Mouse (Mus musculus) kidney, embryonic 15.5 days (tissue): ENCODE results near the gene Cyp27b1. TPM values are rescaled to one million over a fixed set of nuclear protein-coding genes. Genes with fewer than 3 reads are reported as not detected.
"Not testable (repeated sequence)": the region's sequence is repeated elsewhere in the genome, so short reads cannot be mapped to it uniquely, and the experiment has no call there.

Source experiments
- ATAC-seq: fragments of 200-750 bp; cut with Nextera tagmentation; replicated peaks from 2 replicates; pipeline ENCODE4 v1.8.0; 2017; ENCODE audit warnings: moderate TSS enrichment; ENCODE audit not compliant: low FRiP score
- H3K27ac ChIP-seq: fragments of 300-500 bp; sonication (generic); 2 replicates; pipeline ENCODE4 v1.5.1; 2015; ENCODE audit warnings: mild to moderate bottlenecking, inconsistent platforms
- H3K27me3 ChIP-seq: fragments of 300-500 bp; sonication (generic); 2 replicates; pipeline ENCODE4 v1.6.1; 2015; ENCODE audit warnings: inconsistent platforms
- H3K36me3 ChIP-seq: fragments of 300-500 bp; sonication (generic); 2 replicates; pipeline ENCODE4 v1.6.1; 2015; ENCODE audit warnings: inconsistent platforms
- H3K4me1 ChIP-seq: fragments of 300-500 bp; sonication (generic); 2 replicates; pipeline ENCODE4 v1.6.1; 2015; ENCODE audit warnings: inconsistent platforms
- H3K4me2 ChIP-seq: fragments of 300-500 bp; sonication (generic); 2 replicates; pipeline ENCODE4 v1.6.1; 2015; ENCODE audit warnings: moderate library complexity, mild to moderate bottlenecking, inconsistent platforms
- H3K4me3 ChIP-seq: fragments of 300-500 bp; sonication (generic); replicated peaks from 2 replicates; pipeline ENCODE4 v1.5.1; 2015; ENCODE audit warnings: mild to moderate bottlenecking, inconsistent platforms
- H3K9ac ChIP-seq: fragments of 300-500 bp; sonication (generic); 2 replicates; pipeline ENCODE4 v1.6.1; 2015; ENCODE audit warnings: mild to moderate bottlenecking, inconsistent platforms
- H3K9me3 ChIP-seq: fragments of 300-500 bp; sonication (generic); replicated peaks from 2 replicates; pipeline ENCODE4 v1.6.1; 2016; ENCODE audit warnings: inconsistent platforms
- WGBS: fragments of 180-500 bp; shearing (Covaris S2); methylation state at CpG from one replicate; pipeline ENCODE4 v1.1.7; 2015; ENCODE audit warnings: mixed read lengths; 5-methylcytosine and 5-hydroxymethylcytosine counted together
- polyA plus RNA-seq: library from polyadenylated mRNA; unstranded; fragments of >200 nt; fragmentation: Nextera tagmentation; extraction: Ambion mirVana; gene quantifications from 2 replicates; pipeline ENCODE4 v1.2.1, GENCODE M21; 2015

The Cyp27b1 gene
- polyA plus RNA-seq, 1 experiment from 2014 or later, result 9.9 TPM

DNA sequence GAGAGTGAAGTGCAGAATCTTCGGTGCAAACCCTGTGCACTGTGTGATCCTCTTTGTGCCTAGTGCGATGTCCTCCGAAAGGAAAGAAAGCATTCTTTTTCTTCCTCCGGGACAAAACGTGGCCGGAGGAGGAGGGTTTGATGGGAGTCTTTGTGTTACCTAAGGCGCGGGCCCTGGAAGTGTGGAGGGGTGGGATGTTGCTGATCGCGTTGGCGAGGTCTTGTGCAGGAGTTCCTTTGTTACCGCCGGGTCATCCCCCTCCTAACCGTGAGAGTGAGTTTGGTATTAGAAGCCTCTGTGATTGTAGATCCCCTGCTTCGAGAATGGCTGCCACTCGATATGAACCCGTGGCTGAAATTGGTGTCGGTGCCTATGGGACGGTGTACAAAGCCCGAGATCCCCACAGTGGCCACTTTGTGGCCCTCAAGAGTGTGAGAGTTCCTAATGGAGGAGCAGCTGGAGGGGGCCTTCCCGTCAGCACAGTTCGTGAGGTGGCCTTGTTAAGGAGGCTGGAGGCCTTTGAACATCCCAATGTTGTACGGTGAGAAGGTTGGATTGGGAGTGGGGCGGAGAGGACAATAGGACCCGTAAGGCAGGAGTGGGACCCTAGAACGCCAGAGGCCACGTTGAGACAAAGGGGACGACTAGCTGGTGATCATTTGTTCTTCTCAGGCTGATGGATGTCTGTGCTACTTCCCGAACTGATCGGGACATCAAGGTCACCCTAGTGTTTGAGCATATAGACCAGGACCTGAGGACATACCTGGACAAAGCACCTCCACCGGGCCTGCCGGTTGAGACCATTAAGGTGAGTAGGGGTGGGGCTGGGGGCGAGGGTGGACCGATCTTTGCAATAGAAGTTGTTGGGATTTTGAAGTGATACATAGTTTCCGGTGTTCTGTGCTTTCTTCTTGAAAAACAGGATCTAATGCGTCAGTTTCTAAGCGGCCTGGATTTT is 16.1 kb downstream of the Cyp27b1 start:
- ATAC-seq, result no peak
- Histone ChIP-seq H3K4me2 (peak overlapping the region; percentile 77), H3K9me3 (no peaks in the 10 kb centered on the region), H3K27me3 (peaks cover 23% of the 10 kb centered on the region), H3K4me3 (peak overlapping the region; percentile 89), H3K27ac (peak overlapping the region; percentile 88), H3K36me3 (peaks cover 44% of the 10 kb centered on the region), H3K4me1 (peaks cover 53% of the 10 kb centered on the region), H3K9ac (peak overlapping the region; percentile 96)
- WGBS, result 11% methylated on average over 37 of the region's 37 CpGs

DNA sequence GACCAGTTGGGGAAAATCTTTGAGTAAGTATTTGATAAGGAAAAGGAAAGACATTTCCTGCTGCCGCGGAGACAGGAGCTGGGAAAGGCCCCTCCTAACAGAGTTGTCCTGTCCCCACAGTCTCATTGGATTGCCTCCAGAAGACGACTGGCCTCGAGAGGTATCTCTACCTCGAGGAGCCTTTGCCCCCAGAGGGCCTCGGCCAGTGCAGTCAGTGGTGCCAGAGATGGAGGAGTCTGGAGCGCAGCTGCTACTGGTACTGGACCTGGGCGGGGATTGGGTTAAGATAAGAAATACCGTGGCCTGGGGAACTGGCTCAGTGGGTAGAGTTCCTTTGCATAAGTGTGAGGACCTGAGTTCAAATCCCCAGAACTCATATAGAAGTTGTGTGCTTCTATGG is 17.9 kb downstream of the Cyp27b1 start:
- Histone ChIP-seq H3K27me3 (peaks cover 11% of the 10 kb centered on the region), H3K9ac (no peak overlapping the region), H3K9me3 (no peaks in the 10 kb centered on the region), H3K27ac (no peak overlapping the region), H3K4me2 (no peak overlapping the region), H3K36me3 (peaks cover 44% of the 10 kb centered on the region), H3K4me1 (peaks cover 46% of the 10 kb centered on the region), H3K4me3 (no peak overlapping the region)
- ATAC-seq, result no peak
- 82% methylated on average over 9 of the region's 9 CpGs for WGBS

GRCm38 (mm10) chr10:127066519-127067018 is 18.5 kb downstream of the Cyp27b1 start:
- ATAC-seq, result no peak
- WGBS, result 89% methylated on average over 14 of the region's 14 CpGs
- Histone ChIP-seq H3K9me3 (no peaks in the 10 kb centered on the region), H3K4me1 (peaks cover 47% of the 10 kb centered on the region), H3K27me3 (peaks cover 5% of the 10 kb centered on the region), H3K4me3 (no peak overlapping the region), H3K36me3 (peaks cover 44% of the 10 kb centered on the region), H3K4me2 (no peak overlapping the region), H3K27ac (no peak overlapping the region), H3K9ac (no peak overlapping the region)

DNA sequence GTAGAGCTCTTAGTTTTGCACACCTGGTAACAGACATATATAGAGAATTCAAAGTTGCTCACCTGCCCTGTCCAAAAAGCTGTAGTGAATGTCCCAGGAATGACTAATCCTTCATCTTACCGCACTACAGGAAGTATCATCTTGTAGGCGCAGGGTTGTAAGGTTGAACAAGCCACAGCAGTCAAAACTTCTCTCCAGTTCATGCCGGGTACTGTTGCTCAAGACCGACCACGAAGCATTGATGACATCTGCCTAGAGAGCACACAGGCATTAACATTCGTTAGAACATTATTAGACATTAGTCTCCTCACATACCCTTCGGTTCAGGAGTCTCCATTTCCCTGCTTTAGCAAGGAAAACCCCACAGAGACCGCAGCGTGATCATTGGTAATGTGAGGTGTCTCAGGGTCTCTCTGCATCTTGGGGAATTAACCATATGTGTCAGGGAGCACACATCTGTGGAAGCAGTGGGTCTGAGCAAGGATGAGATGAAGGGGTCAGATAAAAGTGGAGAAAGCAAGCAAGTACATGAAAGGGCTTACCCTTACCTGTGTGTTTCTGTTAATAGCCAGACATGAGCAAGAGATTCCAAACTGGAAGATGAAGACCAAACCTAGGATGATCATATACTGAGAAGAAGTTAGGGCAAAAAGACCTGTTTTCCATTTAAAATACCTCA is 20.4 kb downstream of the Cyp27b1 start:
- H3K27ac ChIP-seq, result peak overlapping the region; percentile 92
- no peaks in the 10 kb centered on the region for H3K27me3 ChIP-seq
- peak overlapping the region; percentile 58 for H3K4me3 ChIP-seq
- H3K36me3 ChIP-seq, result peaks cover 44% of the 10 kb centered on the region
- no peak for ATAC-seq
- no peaks in the 10 kb centered on the region for H3K9me3 ChIP-seq
- peak overlapping the region; percentile 89 for H3K4me2 ChIP-seq
- peaks cover 41% of the 10 kb centered on the region for H3K4me1 ChIP-seq
- WGBS, result 73% methylated on average over 9 of the region's 9 CpGs
- H3K9ac ChIP-seq, result peak overlapping the region; percentile 63; the same call in 1 of the 2 replicates

DNA sequence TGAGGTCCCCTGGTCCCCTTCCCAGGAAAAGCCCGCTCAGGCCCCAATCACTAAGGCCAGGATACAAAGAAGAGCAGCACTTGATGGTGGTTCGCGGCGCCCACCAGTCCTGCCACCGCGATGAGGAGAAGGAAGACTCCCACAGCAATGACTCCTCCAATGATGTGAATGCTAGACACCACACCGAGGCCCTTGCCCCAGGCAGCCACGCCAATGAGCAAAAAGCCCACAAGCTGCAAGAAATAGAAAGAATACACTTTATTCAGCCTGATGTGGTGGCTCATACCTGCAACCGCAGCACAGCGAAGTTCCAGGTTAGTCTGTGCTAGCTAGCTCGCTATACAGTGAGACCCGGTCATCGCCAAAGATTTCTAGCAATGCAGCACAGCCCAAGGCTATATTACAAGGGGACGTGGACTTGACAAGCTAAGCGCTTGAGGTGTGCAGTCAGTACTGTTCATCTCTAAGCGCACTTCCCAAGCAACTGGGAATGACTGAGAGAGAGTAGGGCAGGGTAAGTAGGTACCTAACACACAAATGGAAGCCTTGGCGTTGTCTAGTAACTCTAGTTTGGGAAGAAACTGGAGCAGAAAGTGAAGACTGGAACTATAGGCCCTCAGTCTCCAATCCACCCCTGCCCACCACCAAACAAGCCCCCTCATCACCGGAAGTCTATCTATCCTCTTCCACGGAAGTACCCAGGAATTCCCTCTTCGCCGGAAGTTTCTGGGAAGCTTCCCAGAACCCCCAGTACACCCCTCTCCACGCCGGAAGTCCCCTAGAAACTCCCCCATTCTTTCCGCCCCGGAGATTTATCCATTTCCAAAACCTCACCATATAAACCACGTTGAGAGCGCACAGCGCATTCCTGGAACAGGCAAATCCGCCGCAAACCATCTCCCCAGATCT is 21.5 kb downstream of the Cyp27b1 start:
- no peaks in the 10 kb centered on the region; the same call in 1 of the 2 replicates for H3K27me3 ChIP-seq
- H3K4me1 ChIP-seq, result peaks cover 39% of the 10 kb centered on the region
- no peaks in the 10 kb centered on the region for H3K9me3 ChIP-seq
- H3K9ac ChIP-seq, result peak overlapping the region; percentile 63
- WGBS, result 5% methylated on average over 30 of the region's 30 CpGs
- H3K4me2 ChIP-seq, result peak overlapping the region; percentile 89
- peak overlapping the region; percentile 58 for H3K4me3 ChIP-seq
- H3K27ac ChIP-seq, result peak overlapping the region; percentile 92
- peaks cover 44% of the 10 kb centered on the region for H3K36me3 ChIP-seq
- ATAC-seq, result peak; percentile 59

GRCm38 (mm10) chr10:127070190-127071121 is 22.4 kb downstream of the Cyp27b1 start, which contains the start of gene Tspan31:
Tspan31 (minus strand) TSS chr10:127070264.
- Histone ChIP-seq H3K9ac (peak within 1 kb of the TSS; percentile 66), H3K4me1 (peaks cover 30% of the 10 kb centered on the region), H3K9me3 (no peaks in the 10 kb centered on the region), H3K27ac (peak within 1 kb of the TSS; percentile 92), H3K4me3 (peak within 1 kb of the TSS; percentile 58), H3K27me3 (peaks cover 6% of the 10 kb centered on the region; the same call in 1 of the 2 replicates), H3K36me3 (peaks cover 34% of the 10 kb centered on the region), H3K4me2 (peak within 1 kb of the TSS; percentile 89)
- WGBS, result 1% methylated on average over 36 of the region's 36 CpGs
- peak; percentile 91 for ATAC-seq

DNA sequence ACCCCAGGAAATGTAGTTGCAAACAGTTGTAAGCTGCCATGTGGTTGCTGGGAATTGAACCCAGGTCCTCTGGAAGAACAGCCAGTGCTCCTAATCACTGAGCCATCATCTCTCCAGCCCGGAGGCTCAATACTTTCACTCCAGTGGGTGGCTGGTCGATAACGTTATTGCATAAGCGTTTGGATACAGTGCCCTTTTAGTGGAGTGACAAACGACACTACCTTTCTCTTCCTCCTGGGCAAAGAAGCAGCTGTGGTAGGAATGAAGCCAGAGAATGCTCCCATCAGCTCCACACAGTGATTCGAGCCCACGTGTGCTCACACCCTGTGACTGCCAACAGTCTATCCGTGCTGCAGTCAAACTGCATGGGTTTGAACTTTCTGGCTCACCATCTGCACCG is 23.2 kb downstream of the Cyp27b1 start:
- H3K27ac ChIP-seq, result no peak overlapping the region
- no peaks in the 10 kb centered on the region for H3K9me3 ChIP-seq
- peak overlapping the region; percentile 66; the same call in 1 of the 2 replicates for H3K9ac ChIP-seq
- peak overlapping the region; percentile 89 for H3K4me2 ChIP-seq
- H3K36me3 ChIP-seq, result peaks cover 27% of the 10 kb centered on the region
- H3K4me3 ChIP-seq, result peak overlapping the region; percentile 58
- no peak for ATAC-seq
- WGBS, result 76% methylated on average over 9 of the region's 9 CpGs
- H3K4me1 ChIP-seq, result peaks cover 25% of the 10 kb centered on the region
- peaks cover 13% of the 10 kb centered on the region for H3K27me3 ChIP-seq

DNA sequence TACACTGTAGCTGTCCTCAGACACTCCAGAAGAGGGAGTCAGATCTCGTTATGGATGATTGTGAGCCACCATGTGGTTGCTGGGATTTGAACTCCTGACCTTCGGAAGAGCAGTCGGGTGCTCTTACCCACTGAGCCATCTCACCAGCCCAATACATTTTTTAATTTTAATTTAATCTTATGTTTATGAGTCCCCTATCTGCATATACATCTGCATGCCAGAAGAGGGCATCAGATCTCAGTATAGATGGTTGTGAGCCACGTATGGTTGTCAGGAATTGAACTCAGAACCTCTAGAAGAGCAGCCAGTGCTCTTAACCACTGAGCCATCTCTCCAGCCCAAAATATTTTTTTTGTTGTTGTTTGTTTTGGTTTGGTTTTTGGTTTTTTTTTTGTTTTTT is 24.2 kb downstream of the Cyp27b1 start:
- Histone ChIP-seq H3K27me3 (peaks cover 24% of the 10 kb centered on the region), H3K4me1 (peaks cover 25% of the 10 kb centered on the region), H3K36me3 (peaks cover 16% of the 10 kb centered on the region)
- not testable (repeated sequence) for H3K4me3 ChIP-seq, H3K4me2 ChIP-seq, ATAC-seq, H3K9me3 ChIP-seq, H3K27ac ChIP-seq, H3K9ac ChIP-seq
- WGBS, result 85% methylated on average over 4 of the region's 4 CpGs

- not testable (repeated sequence) for ATAC-seq
- WGBS, result 66% methylated on average over 2 of the region's 2 CpGs
Measured at GRCm38 (mm10) chr10:127072969-127073368, 24.9 kb downstream of the Cyp27b1 start.

GRCm38 (mm10) chr10:127073981-127074380 is 25.9 kb downstream of the Cyp27b1 start:
- no peak for ATAC-seq
- Histone ChIP-seq H3K9ac (no peak overlapping the region), H3K36me3 (no peaks in the 10 kb centered on the region; the same call in 1 of the 2 replicates), H3K4me3 (no peak overlapping the region), H3K27me3 (peaks cover 41% of the 10 kb centered on the region), H3K4me1 (peaks cover 26% of the 10 kb centered on the region), H3K4me2 (no peak overlapping the region), H3K9me3 (no peaks in the 10 kb centered on the region), H3K27ac (no peak overlapping the region)
- 84% methylated on average over 1 of the region's 1 CpGs for WGBS

More at GRCm38 (mm10) chr10:127072969-127073368, 24.9 kb downstream of the Cyp27b1 start:
- not testable (repeated sequence) for H3K36me3 ChIP-seq, H3K4me2 ChIP-seq, H3K27ac ChIP-seq, H3K9ac ChIP-seq, H3K9me3 ChIP-seq, H3K4me3 ChIP-seq
- Histone ChIP-seq H3K27me3 (peaks cover 31% of the 10 kb centered on the region), H3K4me1 (peaks cover 26% of the 10 kb centered on the region)
